Mouse (Mus musculus): ENCODE results near the gene Kri1.

GRCm38 (mm10) chr9:21275013-21275710, 12.6 kb downstream of the Kri1 start:
- TF ChIP-seq MAFK (IDR thresholded peaks at IDR 0.05; ENCODE audit: insufficient read depth, low read depth, low read length) (no peak), CHD2 (IDR thresholded peaks at IDR 0.05; ENCODE audit: low read depth, low read length) (no peak), ZNF384 (IDR thresholded peaks at IDR 0.05; ENCODE audit: low read depth, low read length) (no peak), HCFC1 (IDR thresholded peaks at IDR 0.05; ENCODE audit: borderline replicate concordance, insufficient read depth, low read length) (no peak)
